Mouse (Mus musculus) thymus, postnatal 36 days (tissue): ENCODE results near the gene Kif4.
A peak's percentile ranks its signal among the peaks of the same experiment; 100 is the strongest.

Source experiments
- DNase-seq, 2 experiments: peaks; one replicate each; pipeline ENCODE4 v3.0.0; 2022; ENCODE audit warnings: mixed read lengths in 2 of 2

Kif4 gene

DNA sequence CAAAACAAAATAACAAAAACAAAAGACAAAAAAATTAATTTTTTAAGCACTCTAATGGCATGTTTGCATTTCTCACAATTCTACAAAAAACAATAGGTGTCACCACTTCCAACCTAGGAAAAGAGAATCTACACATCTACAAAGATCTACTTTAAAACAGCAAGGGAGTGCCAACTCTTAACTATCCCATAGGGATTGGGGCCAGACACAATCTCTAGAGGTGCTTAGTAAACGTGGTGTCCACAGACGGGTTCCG lies at the start of gene Kif4:
TSS of gene Kif4 (plus strand) at position 192 of the 256 bp plus-strand sequence.
- no peak for DNase-seq

DNA sequence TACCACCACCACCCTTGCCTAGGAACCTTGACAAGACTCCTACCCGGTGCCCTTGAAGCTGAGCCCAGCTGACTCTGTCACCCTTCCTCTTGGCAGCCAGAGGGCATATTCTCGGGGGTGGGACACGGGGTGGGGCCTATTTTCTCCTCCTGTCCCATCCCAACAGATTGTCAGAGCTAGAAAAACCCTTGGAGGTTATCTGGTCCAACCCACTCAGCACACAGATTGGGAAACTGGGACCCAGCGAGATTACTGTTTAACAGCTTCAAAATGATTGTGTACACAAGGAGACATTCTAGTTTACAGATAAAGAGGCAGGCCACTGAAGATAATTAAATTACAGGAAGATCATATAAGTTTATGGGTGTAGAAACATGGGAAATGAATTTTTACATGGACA lies 30.7 kb upstream of the Kif4 start, which contains the start of gene P2ry4:
TSS of gene P2ry4 (minus strand) at position 79 of the 400 bp plus-strand sequence.
- DNase-seq, result no peak

DNA sequence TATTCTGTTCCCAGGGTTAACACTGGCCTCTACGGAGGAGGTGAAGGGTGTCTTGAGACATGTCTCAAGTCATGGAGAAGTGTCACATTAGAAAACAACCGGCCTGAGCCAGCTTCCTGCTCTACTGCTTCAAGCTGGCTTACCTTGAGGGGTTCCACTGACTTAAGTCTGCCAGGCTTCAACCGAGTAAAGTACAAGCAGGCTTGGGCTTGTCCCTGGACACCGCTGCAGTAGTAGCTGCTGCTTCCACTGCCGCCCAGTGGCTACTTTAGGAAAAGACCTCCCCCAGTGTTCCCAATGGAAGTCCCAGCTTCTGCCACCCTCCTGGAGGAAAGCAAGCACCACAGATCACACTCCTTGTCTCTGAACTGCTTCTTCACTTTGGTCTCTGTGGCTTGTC lies 28.1 kb upstream of the Kif4 start:
- DNase-seq, result no peak

GRCm38 (mm10) chrX:100599755-100600154 lies 25.8 kb upstream of the Kif4 start:
- no peak for DNase-seq

- DNase-seq, result no peak
Measured at GRCm38 (mm10) chrX:100605314-100605713, 20.2 kb upstream of the Kif4 start, which contains the start of gene Arr3. Gene Arr3, plus strand, starts transcription at chrX:100605497.

DNA sequence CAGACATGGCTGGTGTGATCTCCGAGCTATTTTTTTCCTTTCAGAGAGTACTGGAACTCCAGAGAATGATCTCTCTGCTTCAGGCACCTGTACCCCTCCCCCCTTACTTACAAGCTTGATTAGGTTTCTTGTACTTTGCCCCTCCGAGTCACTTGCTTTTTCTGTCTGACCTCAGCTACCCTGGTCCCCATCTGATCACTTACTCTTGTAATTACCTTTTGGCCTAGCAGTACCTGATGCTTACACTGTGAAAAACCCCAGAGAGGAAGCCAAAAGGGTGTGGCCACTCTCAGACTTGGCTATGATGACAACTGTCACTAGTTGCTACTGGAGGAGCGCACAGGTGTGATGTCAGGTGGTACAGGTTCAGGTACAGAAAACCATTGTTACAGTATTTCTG lies 7.0 kb upstream of the Kif4 start:
- no peak for DNase-seq

DNA sequence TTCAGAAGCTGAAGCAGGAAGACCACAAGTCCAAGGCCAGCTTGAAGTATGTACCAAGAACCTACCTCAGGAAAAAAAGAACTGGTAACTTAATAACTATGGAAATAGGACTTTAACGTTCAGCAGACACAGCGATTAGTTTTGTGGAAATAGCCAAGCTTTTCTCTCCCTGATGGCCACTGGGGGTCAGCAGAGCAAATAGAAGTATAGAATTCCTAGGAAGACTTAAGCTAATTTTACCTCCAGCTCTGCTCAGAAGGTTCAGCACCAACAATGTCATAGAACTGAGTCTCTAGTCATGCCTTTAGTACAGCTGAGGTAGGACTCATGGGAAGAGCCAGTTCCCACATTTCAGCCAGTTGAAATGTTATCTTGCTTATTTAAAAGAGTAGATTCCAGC lies 4.2 kb upstream of the Kif4 start:
- DNase-seq, result no peak

DNA sequence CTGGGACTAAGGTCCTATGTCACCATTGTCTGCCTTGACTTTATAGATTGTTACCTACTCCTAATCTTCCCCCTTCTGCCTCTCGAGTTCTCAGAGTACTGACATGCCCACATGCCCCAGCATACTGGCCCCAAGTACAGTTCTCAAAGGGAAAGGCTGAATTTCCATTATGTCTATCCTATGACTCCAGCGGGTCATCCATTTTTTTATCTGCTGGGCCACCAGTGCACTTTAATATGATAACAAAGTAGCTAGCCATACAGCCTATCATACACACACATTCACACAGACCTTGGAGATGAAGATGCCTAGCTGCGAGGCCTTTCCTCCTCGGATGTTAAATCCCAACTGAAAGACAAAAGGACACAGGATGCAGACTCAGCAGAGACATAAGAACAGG lies 1.3 kb upstream of the Kif4 start:
- no peak for DNase-seq

DNA sequence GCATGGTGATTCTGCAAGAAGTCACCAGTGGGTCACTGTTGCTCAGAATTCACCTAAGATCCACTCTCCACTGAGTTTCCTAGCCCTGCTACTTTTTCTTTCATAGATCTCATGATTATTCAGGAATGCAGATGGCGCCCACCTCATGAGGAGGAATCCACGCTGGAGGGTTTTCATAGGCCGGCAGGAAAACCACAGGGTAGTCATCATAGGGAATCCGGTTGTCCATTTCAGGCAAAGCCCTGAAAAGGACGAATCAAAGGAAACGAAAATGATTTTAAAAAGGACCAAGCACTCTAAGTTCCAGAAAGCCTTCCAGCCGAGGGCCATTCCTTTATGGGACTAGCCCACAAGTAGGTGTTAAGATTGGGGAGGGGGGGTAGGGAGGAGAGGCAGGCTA lies 391 bp upstream of the Kif4 start:
- no peak for DNase-seq

DNA sequence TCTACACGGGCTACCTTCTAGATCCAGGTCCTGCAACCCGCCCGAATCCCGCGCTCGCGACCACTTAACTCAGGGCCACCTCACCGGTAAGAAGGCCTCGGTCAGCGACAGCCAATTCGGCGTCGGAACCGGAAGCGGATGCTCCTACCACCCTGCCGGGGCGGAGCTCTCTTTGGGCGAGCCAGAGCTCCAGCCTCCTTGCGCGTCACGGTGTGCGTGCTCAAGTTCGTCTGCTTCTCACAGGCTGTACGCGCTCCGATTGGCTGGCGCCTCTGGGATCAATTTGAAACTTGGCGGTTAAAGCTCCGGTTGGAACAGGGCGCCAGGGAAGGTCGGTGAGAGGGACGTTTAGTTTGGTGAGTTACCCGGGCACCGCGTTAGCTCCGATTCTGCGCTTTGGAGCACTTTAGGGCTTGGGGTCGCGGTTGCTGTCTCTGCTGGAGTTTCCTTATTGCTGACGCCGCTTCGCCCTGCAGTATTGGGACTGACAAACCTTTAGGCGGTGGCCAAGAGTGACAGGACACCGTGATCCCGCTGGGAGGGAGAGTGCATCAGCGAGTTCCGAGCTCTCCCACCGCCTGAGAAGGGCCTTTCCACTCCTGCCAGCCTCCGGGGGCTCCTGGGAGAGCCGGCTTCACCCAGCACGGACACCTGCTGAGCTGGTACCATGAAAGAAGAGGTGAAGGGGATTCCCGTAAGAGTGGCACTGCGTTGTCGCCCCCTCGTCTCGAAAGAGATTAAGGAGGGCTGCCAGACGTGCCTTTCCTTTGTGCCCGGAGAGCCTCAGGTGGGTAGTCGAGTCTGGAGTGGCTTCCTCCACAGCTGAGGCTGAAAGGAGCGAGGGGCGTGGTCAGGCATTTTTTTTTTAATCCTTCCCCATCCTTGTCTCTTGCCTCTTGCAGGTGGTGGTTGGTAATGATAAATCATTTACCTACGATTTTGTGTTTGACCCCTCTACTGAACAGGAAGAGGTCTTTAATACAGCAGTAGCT lies 561 bp downstream of the Kif4 start, which contains the start of gene Pdzd11:
TSS of gene Pdzd11 (minus strand) at position 767 of the 992 bp plus-strand sequence.
- peak; percentile 83 to 90 for DNase-seq

DNA sequence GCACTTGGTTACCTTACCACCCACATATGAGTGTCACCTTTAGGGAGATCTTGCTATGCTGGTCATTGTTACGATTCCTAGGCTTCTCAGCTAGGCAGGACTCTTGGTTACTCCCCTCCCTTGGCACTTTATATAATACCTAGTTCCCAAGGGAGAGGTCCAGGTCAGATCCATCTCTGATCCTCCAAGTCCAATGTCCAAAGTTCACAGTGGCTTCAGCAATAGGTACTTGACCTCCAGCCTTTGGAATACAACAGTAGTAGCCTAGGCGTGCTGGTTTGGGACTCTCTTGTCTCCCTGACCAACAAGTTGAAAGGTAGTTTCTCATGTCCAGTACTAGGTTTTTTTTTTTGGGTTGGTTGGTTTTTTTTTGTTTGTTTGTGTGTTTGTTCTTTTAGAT lies 3.5 kb downstream of the Kif4 start:
- no peak for DNase-seq

DNA sequence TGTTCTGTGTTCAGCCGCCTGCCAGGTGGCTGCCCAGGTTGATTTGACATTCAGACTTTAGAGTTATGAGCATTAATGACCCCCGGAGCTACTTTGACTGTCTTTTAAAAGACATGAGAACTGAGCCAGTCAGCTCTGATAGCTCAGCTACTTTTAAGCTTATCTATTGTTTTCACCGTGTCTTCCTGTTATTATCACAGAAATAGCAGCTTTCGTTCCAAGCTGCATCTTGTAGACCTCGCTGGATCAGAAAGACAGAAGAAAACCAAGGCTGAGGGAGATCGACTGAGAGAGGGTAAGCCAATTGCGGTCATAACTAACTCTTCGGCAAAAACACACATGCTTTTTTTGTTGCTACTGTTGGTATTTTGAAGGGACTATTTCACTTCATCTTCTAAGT lies 12.9 kb downstream of the Kif4 start:
- no peak for DNase-seq

DNA sequence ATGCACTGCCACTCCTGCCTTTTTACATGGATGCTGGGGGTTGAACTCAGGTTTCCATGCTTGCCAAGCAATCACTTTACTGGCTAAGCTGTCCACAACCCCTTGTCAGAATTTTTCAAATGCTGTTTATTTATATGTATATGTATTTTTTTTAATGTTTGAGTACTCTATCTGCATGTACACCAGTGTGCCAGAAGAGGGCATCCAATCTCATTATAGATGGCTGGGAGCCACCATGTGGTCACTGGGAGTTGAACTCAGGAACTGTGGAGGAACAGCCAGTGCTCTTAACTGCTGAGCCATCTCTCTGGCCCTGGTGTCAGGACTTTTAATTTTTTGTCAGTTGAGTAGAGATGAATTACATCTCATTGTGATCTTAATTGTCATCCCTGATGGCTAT lies 27.3 kb downstream of the Kif4 start:
- DNase-seq, result no peak

DNA sequence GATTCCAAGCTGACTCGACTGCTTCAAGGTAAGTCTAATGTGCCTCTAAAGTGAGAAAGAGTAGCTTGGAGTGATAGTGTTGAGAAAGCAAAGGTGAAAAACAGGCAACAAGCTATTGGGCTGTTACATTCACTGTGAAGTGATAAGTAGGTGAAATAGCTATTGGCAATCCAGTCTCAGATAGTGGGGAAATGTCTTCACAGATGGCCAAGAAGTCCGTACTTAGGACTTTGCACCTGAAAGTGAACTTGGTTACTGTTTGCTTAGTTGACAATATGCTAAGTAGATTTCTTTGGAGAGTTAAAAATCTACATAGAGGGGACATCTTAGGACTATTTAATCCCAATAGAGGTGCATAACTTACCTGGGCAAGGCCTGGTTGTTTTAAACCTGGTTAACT lies 39.3 kb downstream of the Kif4 start:
- no peak for DNase-seq

GRCm38 (mm10) chrX:100678204-100678603 lies 52.7 kb downstream of the Kif4 start:
- DNase-seq, result no peak

DNA sequence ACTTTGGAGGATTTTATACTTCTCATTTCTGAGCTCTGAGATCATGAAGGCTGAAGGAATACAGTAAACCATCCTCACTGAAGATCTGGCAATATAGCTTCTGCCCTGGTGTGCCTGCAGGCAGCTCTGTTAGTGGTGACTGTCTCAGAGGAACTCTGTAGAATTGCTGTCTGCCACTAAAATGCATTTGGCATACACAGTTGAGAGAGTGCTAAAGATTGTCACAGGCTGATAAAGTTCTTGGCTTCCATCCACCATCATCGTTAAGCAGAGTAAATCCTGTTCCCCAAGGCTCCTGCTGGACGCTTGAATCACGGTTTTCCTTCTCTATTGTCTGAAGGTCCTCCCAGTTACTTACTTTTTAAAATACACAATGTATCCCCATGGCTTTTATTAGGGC lies 61.0 kb downstream of the Kif4 start:
- no peak for DNase-seq

GRCm38 (mm10) chrX:100687360-100688032 lies 62.0 kb downstream of the Kif4 start:
- no peak for DNase-seq

- no peak for DNase-seq
Measured at GRCm38 (mm10) chrX:100688033-100688370, 62.5 kb downstream of the Kif4 start.

DNA sequence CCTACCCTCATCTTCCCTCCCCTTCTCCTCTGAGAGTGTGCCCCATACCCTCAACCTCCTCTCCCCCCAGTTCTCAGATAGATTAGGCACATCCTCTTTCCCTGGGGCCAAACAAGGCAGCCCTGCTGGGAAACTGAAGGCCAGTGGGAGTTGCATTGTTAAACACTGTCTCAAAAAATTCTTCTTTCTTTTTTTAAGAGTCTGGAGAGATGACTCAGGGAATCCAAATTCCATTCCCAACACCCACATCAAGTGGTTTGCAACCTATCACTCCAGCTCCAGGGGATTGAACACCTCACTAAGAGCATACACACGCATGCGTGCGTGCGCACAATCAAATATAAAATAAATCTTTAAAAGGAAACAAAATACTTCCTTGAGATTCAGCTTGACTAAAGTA lies 71.2 kb downstream of the Kif4 start:
- no peak for DNase-seq

- no peak for DNase-seq
Measured at GRCm38 (mm10) chrX:100708032-100708431, 82.5 kb downstream of the Kif4 start.

GRCm38 (mm10) chrX:100716173-100716572 lies 90.6 kb downstream of the Kif4 start:
- no peak for DNase-seq

- no peak for DNase-seq
Measured at GRCm38 (mm10) chrX:100728947-100729346, 103.4 kb downstream of the Kif4 start.

DNA sequence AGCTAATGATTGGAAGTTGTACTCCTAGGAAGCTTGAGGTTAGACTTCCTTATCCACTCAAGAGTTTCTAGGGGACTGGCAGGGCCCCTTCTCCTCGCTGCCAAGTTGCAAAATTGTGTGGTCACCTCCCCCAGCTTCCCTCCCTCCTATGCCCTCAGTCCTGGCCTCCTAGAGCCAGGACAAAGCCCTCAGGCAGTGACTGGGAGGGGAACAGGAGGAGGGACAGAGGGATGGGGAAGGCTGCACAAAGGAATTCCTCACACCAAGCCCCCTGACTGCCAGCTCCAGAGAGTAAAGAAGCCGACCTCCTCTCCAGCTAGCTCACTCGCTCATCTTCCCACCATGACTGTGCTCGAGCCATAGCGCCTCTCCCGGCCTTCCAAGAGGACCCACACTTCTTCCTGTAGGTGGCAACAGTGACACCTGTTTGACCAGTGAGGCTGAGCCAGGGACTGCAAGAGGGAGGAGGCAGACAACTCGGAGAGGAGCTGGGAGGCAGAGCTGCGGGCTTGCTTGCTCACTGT lies 104.2 kb downstream of the Kif4 start, which contains the start of gene Gdpd2:
TSS of gene Gdpd2 (plus strand) at position 209 of the 524 bp plus-strand sequence.
- no peak for DNase-seq

GRCm38 (mm10) chrX:100730266-100730665 lies 104.7 kb downstream of the Kif4 start:
- DNase-seq, result no peak
